Mouse (Mus musculus) layer of hippocampus, adult 18-20 months (tissue): ENCODE measurements at regions not wholly inside any gene's neighbourhood (a gene's known extent, or its start where the extent isn't known, plus 50 kb on each side); places are given as distances from the start of the nearest gene placed in this dataset.

Experiments used
- DNase-seq, 2 experiments: peaks; one replicate each; pipeline ENCODE4 v3.0.0; 2022; ENCODE audit warnings: low spot score in 2 of 2

GRCm38 (mm10) chr8:113250264-113250663 is 385.1 kb upstream of the Mon1b start:
- no peak for DNase-seq

- no peak for DNase-seq
Observed at GRCm38 (mm10) chr8:113254076-113254475, 381.3 kb upstream of the Mon1b start.

- no peak for DNase-seq
Observed at GRCm38 (mm10) chr8:113259477-113259876, 375.9 kb upstream of the Mon1b start.

GRCm38 (mm10) chr8:113263296-113263695 is 372.1 kb upstream of the Mon1b start:
- no peak for DNase-seq

GRCm38 (mm10) chr8:113271262-113271661 is 364.1 kb upstream of the Mon1b start:
- no peak for DNase-seq

GRCm38 (mm10) chr8:113300273-113300843 is 335.0 kb upstream of the Mon1b start:
- DNase-seq, result no peak

GRCm38 (mm10) chr8:113303426-113303825 is 332.0 kb upstream of the Mon1b start:
- peak; percentile 14 to 52 for DNase-seq

GRCm38 (mm10) chr8:113317169-113317568 is 318.2 kb upstream of the Mon1b start:
- peak in 1 of 2 experiments; percentile 23 for DNase-seq

- no peak for DNase-seq
Observed at GRCm38 (mm10) chr8:113331576-113331975, 303.8 kb upstream of the Mon1b start.

- DNase-seq, result no peak
Observed at GRCm38 (mm10) chr8:113341306-113341705, 294.1 kb upstream of the Mon1b start.

GRCm38 (mm10) chr8:113361900-113362299 is 273.5 kb upstream of the Mon1b start:
- no peak for DNase-seq

GRCm38 (mm10) chr8:113364181-113364580 is 271.2 kb upstream of the Mon1b start:
- no peak for DNase-seq

- DNase-seq, result no peak
Observed at GRCm38 (mm10) chr8:113383517-113383916, 251.9 kb upstream of the Mon1b start.

GRCm38 (mm10) chr8:113383974-113384373 is 251.4 kb upstream of the Mon1b start:
- DNase-seq, result no peak

- no peak for DNase-seq
Observed at GRCm38 (mm10) chr8:113389504-113389903, 245.9 kb upstream of the Mon1b start.

- no peak for DNase-seq
Observed at GRCm38 (mm10) chr8:113390038-113390437, 245.3 kb upstream of the Mon1b start.

GRCm38 (mm10) chr8:113394319-113394718 is 241.1 kb upstream of the Mon1b start:
- DNase-seq, result no peak

- no peak for DNase-seq
Observed at GRCm38 (mm10) chr8:113405158-113405557, 230.2 kb upstream of the Mon1b start.

- no peak for DNase-seq
Observed at GRCm38 (mm10) chr8:113419352-113419751, 216.0 kb upstream of the Mon1b start.

GRCm38 (mm10) chr8:113422651-113423050 is 212.7 kb upstream of the Mon1b start:
- DNase-seq, result no peak

GRCm38 (mm10) chr8:113439088-113439487 is 196.3 kb upstream of the Mon1b start:
- DNase-seq, result no peak

GRCm38 (mm10) chr8:113454022-113454421 is 181.4 kb upstream of the Mon1b start:
- no peak for DNase-seq

GRCm38 (mm10) chr8:113464625-113465024 is 170.8 kb upstream of the Mon1b start:
- DNase-seq, result no peak

- DNase-seq, result peak; percentile 11 to 45
Observed at GRCm38 (mm10) chr8:113465156-113465555, 170.2 kb upstream of the Mon1b start.
